Comparison of ENCODE assay signal across 11 mouse cellular contexts in the genomic region with DNA sequence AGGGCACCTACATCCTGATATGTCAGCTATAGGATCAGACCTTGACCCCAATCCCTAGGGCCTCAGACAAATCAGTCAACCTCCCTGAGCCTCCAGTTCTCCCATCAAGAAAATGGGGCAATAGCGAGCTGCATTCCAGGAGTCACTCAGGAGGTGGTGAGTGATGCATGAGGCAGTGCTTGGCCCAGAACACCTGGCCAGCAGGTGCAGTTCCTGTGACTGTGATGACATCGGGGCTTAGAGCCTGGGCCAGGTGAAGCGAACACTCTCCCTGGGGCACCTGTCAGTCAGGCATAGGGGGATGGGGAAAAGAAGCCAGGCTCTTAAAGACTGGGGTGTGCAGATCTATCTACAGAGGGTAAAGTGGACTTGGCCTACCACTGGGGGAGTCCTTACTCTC. TPM values are rescaled to one million over a fixed set of nuclear protein-coding genes. Genes with fewer than 3 reads are reported as not detected.
DNase-seq lines count a peak whose midpoint lies in the region; ATAC-seq lines count a peak whose summit lies in the region.
"Had no signal": no experiment of that assay in that cellular context is flagged by ENCODE, and none has a peak within 500 bp of the region (broad histone marks: within the 10 kb centered on the region; RNA-seq: fewer than 3 reads in every experiment).

No protein-coding gene starts in this region.

- H3K4me3 ChIP-seq in kidney, embryonic 15.5 days (replicated peaks), result no peak overlapping the region
- H3K4me3 ChIP-seq in forebrain, embryonic 13.5 days, result no peak overlapping the region
- no peak overlapping the region; the same call in 1 of the 2 replicates for H3K4me3 ChIP-seq in hindbrain, embryonic 16.5 days (ENCODE audit: low read length)
- H3K4me3 ChIP-seq in neural tube, embryonic 13.5 days, result 0 out of 2 replicates have a peak overlapping the region, but pooled peaks have one; percentile 87

- no peak overlapping the region for H3K9ac ChIP-seq in kidney, embryonic 15.5 days
- H3K9ac ChIP-seq in forebrain, embryonic 13.5 days, result 0 out of 2 replicates have a peak overlapping the region, but pooled peaks have one; percentile 92
- peak overlapping the region; percentile 99 for H3K9ac ChIP-seq in hindbrain, embryonic 16.5 days (ENCODE audit: low read depth, low read length)
- peak overlapping the region; percentile 43; the same call in 1 of the 2 replicates for H3K9ac ChIP-seq in neural tube, embryonic 13.5 days

- H3K9me3 ChIP-seq in kidney, embryonic 15.5 days (replicated peaks), result no peaks in the 10 kb centered on the region
- no peaks in the 10 kb centered on the region for H3K9me3 ChIP-seq in forebrain, embryonic 13.5 days (replicated peaks)
- H3K9me3 ChIP-seq in hindbrain, embryonic 16.5 days (ENCODE audit: control insufficient read depth, low read length), result no peaks in the 10 kb centered on the region
- no peaks in the 10 kb centered on the region for H3K9me3 ChIP-seq in neural tube, embryonic 13.5 days
- H3K9me3 ChIP-seq: G1E had no signal

- no peak for DNase-seq in kidney, adult 11 months
- DNase-seq in adrenal gland, adult (ENCODE audit: inconsistent age in 2 of 2, low spot score in 1 of 2), result no peak
- DNase-seq: adrenal gland, postnatal 10 days; cerebellum, adult 9-10 months; kidney, adult 18-20 months had no signal

- peaks cover 44% of the 10 kb centered on the region for H3K36me3 ChIP-seq in kidney, embryonic 15.5 days
- peaks cover 40% of the 10 kb centered on the region for H3K36me3 ChIP-seq in forebrain, embryonic 13.5 days (ENCODE audit: poor library complexity, severe bottlenecking)
- peaks cover 29% of the 10 kb centered on the region for H3K36me3 ChIP-seq in hindbrain, embryonic 16.5 days (ENCODE audit: control insufficient read depth, insufficient read depth, low read length)
- H3K36me3 ChIP-seq in neural tube, embryonic 13.5 days, result peaks cover 38% of the 10 kb centered on the region

- peak overlapping the region; percentile 22 for H3K4me2 ChIP-seq in kidney, embryonic 15.5 days
- peak overlapping the region; percentile 1; the same call in 1 of the 2 replicates for H3K4me2 ChIP-seq in forebrain, embryonic 13.5 days
- peak overlapping the region; percentile 96 for H3K4me2 ChIP-seq in hindbrain, embryonic 16.5 days (ENCODE audit: low read length)
- peak overlapping the region; percentile 86 for H3K4me2 ChIP-seq in neural tube, embryonic 13.5 days

- 77% methylated on average over 3 of the region's 3 CpGs for WGBS in kidney, embryonic 15.5 days
- WGBS in forebrain, embryonic 13.5 days, result 80% methylated on average over 3 of the region's 3 CpGs
- 72% methylated on average over 3 of the region's 3 CpGs for WGBS in hindbrain, embryonic 16.5 days
- WGBS in neural tube, embryonic 13.5 days, result 76% methylated on average over 3 of the region's 3 CpGs

- no peaks in the 10 kb centered on the region for H3K27me3 ChIP-seq in kidney, embryonic 15.5 days
- no peaks in the 10 kb centered on the region for H3K27me3 ChIP-seq in forebrain, embryonic 13.5 days
- H3K27me3 ChIP-seq in hindbrain, embryonic 16.5 days (replicated peaks; ENCODE audit: control insufficient read depth, insufficient read depth, low read length), result no peaks in the 10 kb centered on the region
- H3K27me3 ChIP-seq in neural tube, embryonic 13.5 days, result no peaks in the 10 kb centered on the region

- peaks cover 69% of the 10 kb centered on the region for H3K4me1 ChIP-seq in kidney, embryonic 15.5 days
- H3K4me1 ChIP-seq in forebrain, embryonic 13.5 days, result peaks cover 59% of the 10 kb centered on the region
- H3K4me1 ChIP-seq in hindbrain, embryonic 16.5 days (ENCODE audit: control insufficient read depth, insufficient read depth, low read depth, low read length), result peaks cover 60% of the 10 kb centered on the region
- H3K4me1 ChIP-seq in neural tube, embryonic 13.5 days (replicated peaks), result peaks cover 67% of the 10 kb centered on the region

- 0 out of 2 replicates have a peak overlapping the region, but pooled peaks have one; percentile 63 for H3K27ac ChIP-seq in kidney, embryonic 15.5 days
- no peak overlapping the region for H3K27ac ChIP-seq in forebrain, embryonic 13.5 days
- H3K27ac ChIP-seq in hindbrain, embryonic 16.5 days (ENCODE audit: low read depth, low read length), result peak overlapping the region; percentile 81
- peak overlapping the region; percentile 73 for H3K27ac ChIP-seq in neural tube, embryonic 13.5 days (replicated peaks)

- no peak for ATAC-seq in kidney, embryonic 15.5 days (replicated peaks; ENCODE audit: low FRiP score)
- ATAC-seq in forebrain, embryonic 13.5 days, result no peak
- ATAC-seq in hindbrain, embryonic 16.5 days, result no peak
- no peak for ATAC-seq in neural tube, embryonic 13.5 days (ENCODE audit: low read depth)
- no peak for ATAC-seq in cerebellum, adult (ENCODE audit: insufficient number of reproducible peaks, low FRiP score, low TSS enrichment)

RNA-seq across cellular contexts. Expression of gene Mtss1l, which starts 3.2 kb away (rescaled TPM):
- 8.3 and 8.4 TPM in 2 replicates for polyA plus RNA-seq in kidney, embryonic 15.5 days (2015; fragmentation: Nextera tagmentation; extraction: Ambion mirVana)
- polyA plus RNA-seq in forebrain, embryonic 13.5 days (2015; fragmentation: Nextera tagmentation; extraction: Ambion mirVana), result 11.1 and 11.5 TPM in 2 replicates
- polyA plus RNA-seq in hindbrain, embryonic 16.5 days (2015; fragmentation: Nextera tagmentation; extraction: Ambion mirVana), result 26.4 and 28.8 TPM in 2 replicates
- polyA plus RNA-seq in neural tube, embryonic 13.5 days (2015; fragmentation: Nextera tagmentation; extraction: Ambion mirVana), result 13.3 and 14.0 TPM in 2 replicates

Comparison
In these comparisons a context has a peak if more than half of its experiments do, and no peak if none do; other contexts are left out.
1. H3K4me2 ChIP-seq: peak in every context shown above with its lines; median percentile 96 in hindbrain, embryonic 16.5 days; 86 in neural tube, embryonic 13.5 days; 22 in kidney, embryonic 15.5 days; 1 in forebrain, embryonic 13.5 days.